8 mouse cellular contexts compared by ENCODE assay signal in genomic region chr2:155018762-155019641, GRCm38 (mm10). TPM values are rescaled to one million over a fixed set of nuclear protein-coding genes. Genes with fewer than 3 reads are reported as not detected.
DNase-seq lines count a peak whose midpoint lies in the region; ATAC-seq lines count a peak whose summit lies in the region.

No protein-coding gene starts in this region.

- H3K36me3 ChIP-seq in hindbrain, embryonic 11.5 days (ENCODE audit: control insufficient read depth, insufficient read depth, low read length), result no peaks in the 10 kb centered on the region

- peak overlapping the region; percentile 64 for H3K27ac ChIP-seq in hindbrain, embryonic 11.5 days (ENCODE audit: low read depth, low read length)

- H3K4me1 ChIP-seq in hindbrain, embryonic 11.5 days (replicated peaks; ENCODE audit: control insufficient read depth, insufficient read depth, low read length), result no peaks in the 10 kb centered on the region

- H3K9me3 ChIP-seq in hindbrain, embryonic 11.5 days (ENCODE audit: control insufficient read depth, low read length), result no peaks in the 10 kb centered on the region

- WGBS in hindbrain, embryonic 11.5 days, result under 1% methylated on average over 38 of the region's 38 CpGs

- DNase-seq in R1 (ENCODE audit: low read depth, low spot score), result peak; percentile 82
- peak; percentile 32 for DNase-seq in cerebellum, adult 9-11 months
- DNase-seq in hindbrain, embryonic 11.5 days (ENCODE audit: low spot score), result peak; percentile 81
- peak; percentile 51 to 67 for DNase-seq in layer of hippocampus, postnatal 14 days (ENCODE audit: low spot score in 2 of 2)
- DNase-seq in lung, postnatal 25 days (ENCODE audit: low spot score), result peak; percentile 65
- DNase-seq in ovary, postnatal 36 days (ENCODE audit: low spot score), result peak; percentile 75
- DNase-seq in thymus, postnatal 25 days, result peak; percentile 69

- no peaks in the 10 kb centered on the region for H3K27me3 ChIP-seq in hindbrain, embryonic 11.5 days (ENCODE audit: control insufficient read depth, insufficient read depth, low read length)

- H3K4me2 ChIP-seq in hindbrain, embryonic 11.5 days (replicated peaks; ENCODE audit: low read depth, low read length), result peak overlapping the region; percentile 78

- H3K4me3 ChIP-seq in hindbrain, embryonic 11.5 days (ENCODE audit: low read depth, low read length), result peak overlapping the region; percentile 41

- peak; percentile 94 for ATAC-seq in frontal cortex, adult (ENCODE audit: low TSS enrichment)
- ATAC-seq in hindbrain, embryonic 11.5 days (ENCODE audit: low FRiP score), result peak; percentile 94

- H3K9ac ChIP-seq in hindbrain, embryonic 11.5 days (ENCODE audit: low read depth, low read length), result peak overlapping the region; percentile 69

RNA-seq across cellular contexts. Expression of gene Gm14226, which starts 0.9 kb away (rescaled TPM):
- polyA plus RNA-seq in hindbrain, embryonic 11.5 days (2014; fragmentation: Nextera tagmentation; extraction: Ambion mirVana), result 0.60 and 0.62 TPM in 2 replicates
- total RNA-seq in layer of hippocampus, postnatal 14 days (2021), result under 1 TPM; 0.18 to 0.19 TPM

RNA-seq across cellular contexts. Expression of gene Ahcy, which starts 55.3 kb away (rescaled TPM):
- polyA plus RNA-seq in hindbrain, embryonic 11.5 days (2014; fragmentation: Nextera tagmentation; extraction: Ambion mirVana), result 75.6 and 75.8 TPM in 2 replicates
- total RNA-seq in layer of hippocampus, postnatal 14 days (2021), result 10 to 100 TPM; 12.2 to 13.0 TPM

Comparison
In these comparisons a context has a peak if more than half of its experiments do, and no peak if none do; other contexts are left out.
1. Peak in every context shown above with its lines: DNase-seq, ATAC-seq, H3K4me3 ChIP-seq and H3K27ac ChIP-seq.
2. DNase-seq: peak in every context shown above with its lines; median percentile 82 in R1; 81 in hindbrain, embryonic 11.5 days; 75 in ovary, postnatal 36 days; 69 in thymus, postnatal 25 days; 65 in lung, postnatal 25 days; 59 in layer of hippocampus, postnatal 14 days; 32 in cerebellum, adult 9-11 months.